In the genomic region with DNA sequence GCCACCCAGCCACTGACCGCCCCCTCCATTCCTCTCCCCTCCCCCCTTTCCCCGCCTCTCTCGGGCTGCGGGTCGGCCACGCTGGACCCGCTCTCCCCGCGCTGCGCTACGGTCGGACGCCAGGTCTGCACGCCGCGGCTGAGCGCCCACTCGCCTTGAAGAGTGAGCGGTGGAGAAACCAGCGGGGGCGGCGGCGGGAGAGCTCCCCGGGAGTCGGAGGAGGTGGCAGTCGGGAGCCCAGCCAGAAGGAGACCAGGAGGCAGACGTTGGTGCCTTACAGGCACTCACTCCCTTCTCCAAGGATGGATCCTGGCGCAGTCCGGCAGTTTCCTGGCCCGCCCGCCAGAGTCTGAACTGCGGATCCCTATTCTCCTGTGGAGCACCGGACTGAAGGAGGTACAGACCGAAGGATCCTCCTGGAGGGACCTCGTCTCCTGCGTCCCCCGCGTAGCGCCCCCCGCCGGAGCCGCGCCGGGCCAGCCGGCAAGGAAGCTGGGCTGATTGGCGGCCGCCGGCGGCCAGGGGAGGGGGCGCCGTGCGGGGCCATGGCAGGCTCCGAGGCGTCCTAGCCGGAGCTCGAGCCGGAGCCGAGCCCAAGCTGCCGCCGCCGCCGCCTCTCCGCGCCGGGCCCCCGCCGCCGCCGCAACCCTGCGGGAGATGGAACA, we compare ENCODE assay signal across 9 mouse cellular contexts. TPM values are rescaled to one million over a fixed set of nuclear protein-coding genes. Genes with fewer than 3 reads are reported as not detected.
DNase-seq lines count a peak whose midpoint lies in the region; ATAC-seq and TF ChIP-seq lines count a peak whose summit lies in the region.
"Had no signal": no experiment of that assay in that cellular context is flagged by ENCODE, and none has a peak within 500 bp of the region (broad histone marks: within the 10 kb centered on the region; RNA-seq: fewer than 3 reads in every experiment).

No protein-coding gene starts in this region.

- WGBS in forebrain, embryonic 11.5 days, result under 1% methylated on average over 58 of the region's 70 CpGs
- 2% methylated on average over 46 of the region's 70 CpGs for WGBS in liver, embryonic 14.5 days (ENCODE audit: insufficient replicate concordance)

- H3K4me1 ChIP-seq in forebrain, embryonic 11.5 days (replicated peaks; ENCODE audit: control insufficient read depth, insufficient read depth, low read length), result peaks cover 8% of the 10 kb centered on the region; the same call in 1 of the 2 replicates
- no peaks in the 10 kb centered on the region for H3K4me1 ChIP-seq in liver, embryonic 14.5 days (replicated peaks; ENCODE audit: control insufficient read depth in 2 of 2, insufficient read depth in 2 of 2, low read length in 1 of 2)

- no peak for TF ChIP-seq CTCF in liver, embryonic 14.5 days (IDR thresholded peaks at IDR 0.05; ENCODE audit: low read depth)

- no peaks in the 10 kb centered on the region for H3K36me3 ChIP-seq in forebrain, embryonic 11.5 days (ENCODE audit: control insufficient read depth, insufficient read depth, low read length)
- H3K36me3 ChIP-seq in liver, embryonic 14.5 days (replicated peaks; ENCODE audit: control insufficient read depth, insufficient read depth, low read depth), result no peaks in the 10 kb centered on the region

- peak; percentile 17 for DNase-seq in gastrocnemius, postnatal 10 days
- DNase-seq in gastrocnemius, postnatal 36 days, result no peak
- peak; percentile 25 for DNase-seq in ES-CJ7 (ENCODE audit: low read depth, low spot score)
- peak; percentile 77 for DNase-seq in forebrain, embryonic 11.5 days (ENCODE audit: low spot score)
- peak; percentile 50 for DNase-seq in kidney, postnatal 10 days
- DNase-seq in liver, embryonic 14.5 days (ENCODE audit: low read depth in 3 of 3, low spot score in 3 of 3), result no peak
- peak; percentile 70 for DNase-seq in right cerebral cortex, postnatal 4 days
- DNase-seq in urinary bladder, postnatal 36 days (ENCODE audit: low spot score in 2 of 2), result no peak

- no peak overlapping the region for H3K27ac ChIP-seq in forebrain, embryonic 11.5 days (ENCODE audit: low read depth, low read length)
- no peak overlapping the region for H3K27ac ChIP-seq in liver, embryonic 14.5 days

- intact Hi-C loops in gastrocnemius, postnatal 36 days (cut with DNase I), result loop anchor here (10.0 kb wide), 1 partner anchor 594 kb away; no protein-coding TSS in a partner anchor

- no peaks in the 10 kb centered on the region for H3K9me3 ChIP-seq in forebrain, embryonic 11.5 days (ENCODE audit: control insufficient read depth, low read length)
- H3K9me3 ChIP-seq in liver, embryonic 14.5 days (ENCODE audit: control insufficient read depth, low read length), result no peaks in the 10 kb centered on the region

- peak overlapping the region; percentile 67 for H3K9ac ChIP-seq in forebrain, embryonic 11.5 days (ENCODE audit: low read length)
- H3K9ac ChIP-seq in liver, embryonic 14.5 days (replicated peaks), result no peak overlapping the region

- peak overlapping the region; percentile 57 for H3K4me3 ChIP-seq in forebrain, embryonic 11.5 days (ENCODE audit: low read depth, low read length)
- H3K4me3 ChIP-seq in liver, embryonic 14.5 days (ENCODE audit: insufficient read depth in 1 of 2, low read depth in 2 of 2, low read length in 2 of 2), result no peak overlapping the region

- ATAC-seq in forebrain, embryonic 11.5 days (replicated peaks; ENCODE audit: low FRiP score), result peak; percentile 52
- no peak for ATAC-seq in liver, embryonic 14.5 days (ENCODE audit: insufficient read depth)

- TF ChIP-seq EP300 in liver, embryonic 14.5 days (IDR thresholded peaks at IDR 0.05; ENCODE audit: low read depth), result no peak

- peak overlapping the region; percentile 96 for H3K4me2 ChIP-seq in forebrain, embryonic 11.5 days (ENCODE audit: low read depth, low read length, severe bottlenecking)
- 0 out of 2 replicates have a peak overlapping the region, but pooled peaks have one; percentile 9 for H3K4me2 ChIP-seq in liver, embryonic 14.5 days (ENCODE audit: low read depth)

- peaks cover 33% of the 10 kb centered on the region for H3K27me3 ChIP-seq in forebrain, embryonic 11.5 days (ENCODE audit: control insufficient read depth, insufficient read depth, low read length)
- peaks cover 39% of the 10 kb centered on the region for H3K27me3 ChIP-seq in liver, embryonic 14.5 days (ENCODE audit: control insufficient read depth, insufficient read depth, low read length)

RNA-seq across cellular contexts. Expression of a gene that starts 0.7 kb away (rescaled TPM):
- total RNA-seq in gastrocnemius, postnatal 10 days (2021), result 1 to 10 TPM; 1.1 TPM
- total RNA-seq in gastrocnemius, postnatal 36 days (2021), result under 1 TPM in 1 of 2 experiments, not detected in 1; 0.54 TPM
- 7.6 and 7.7 TPM in 2 replicates for polyA plus RNA-seq in forebrain, embryonic 11.5 days (2014; fragmentation: Nextera tagmentation; extraction: Ambion mirVana)
- polyA plus RNA-seq in liver, embryonic 14.5 days (2012; rRNA removed), result 0.07 and 0.09 TPM in 2 replicates
- 0.09 TPM in 1 of 2 replicates, not detected in the other for polyA plus RNA-seq in liver, embryonic 14.5 days (2014; fragmentation: Nextera tagmentation; extraction: Ambion mirVana)
- total RNA-seq: hematopoietic stem cell, adult 5-6 weeks had no signal

Comparison
In these comparisons a context has a peak if more than half of its experiments do, and no peak if none do; other contexts are left out.
1. DNase-seq: peak in gastrocnemius, postnatal 10 days (single experiment), ES-CJ7 (single experiment), forebrain, embryonic 11.5 days (single experiment), kidney, postnatal 10 days (single experiment) and right cerebral cortex, postnatal 4 days (single experiment); none in gastrocnemius, postnatal 36 days (0 of 2), liver, embryonic 14.5 days (0 of 3) and urinary bladder, postnatal 36 days (0 of 2).